Mouse (Mus musculus): ENCODE measurements around the gene Ovol3. TPM values are rescaled to one million over a fixed set of nuclear protein-coding genes. Genes with fewer than 3 reads are reported as not detected.
"Not testable (repeated sequence)": the region's sequence is repeated elsewhere in the genome, so short reads cannot be mapped to it uniquely, and the experiment has no call there.

The Ovol3 gene
- polyA plus RNA-seq, 1 experiment from 2014 or later = not detected

DNA sequence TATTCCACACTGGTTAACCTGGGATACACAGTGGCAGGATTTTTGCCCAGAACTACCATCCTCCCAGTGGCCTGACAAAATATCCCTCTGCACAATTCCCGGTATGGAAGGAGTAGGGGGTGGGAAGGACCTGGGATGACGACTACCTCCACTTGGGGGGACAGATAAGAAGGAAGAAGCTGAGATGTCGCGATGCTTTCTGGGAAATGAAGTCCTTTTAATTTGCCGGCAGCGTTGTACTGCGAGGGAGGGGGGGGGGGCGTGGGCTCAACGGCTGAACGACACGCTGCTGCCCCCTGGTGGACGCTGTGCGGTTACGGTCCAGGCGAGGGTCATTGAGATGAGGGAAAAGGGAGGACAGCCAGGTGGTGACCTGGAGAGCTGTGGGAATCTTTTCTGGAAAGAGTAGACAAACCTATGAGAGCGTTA lies 18.8 kb downstream of the Ovol3 start:
- no peak overlapping the region for H3K27ac ChIP-seq (ENCODE audit: low read length)
- peaks cover 9% of the 10 kb centered on the region for H3K4me1 ChIP-seq (replicated peaks; ENCODE audit: control insufficient read depth, insufficient read depth, low read length)
- 2% methylated on average over 15 of the region's 16 CpGs for WGBS
- no peaks in the 10 kb centered on the region for H3K9me3 ChIP-seq (ENCODE audit: control insufficient read depth, low read length)
- peak; percentile 81 for ATAC-seq (ENCODE audit: low read depth)
- peak overlapping the region; percentile 29 for H3K4me3 ChIP-seq (ENCODE audit: low read length)
- no peaks in the 10 kb centered on the region for H3K36me3 ChIP-seq (ENCODE audit: control insufficient read depth, insufficient read depth, low read length)
- H3K9ac ChIP-seq (ENCODE audit: low read length) = peak overlapping the region; percentile 57
- peak overlapping the region; percentile 53 for H3K4me2 ChIP-seq (ENCODE audit: low read depth, low read length)
- H3K27me3 ChIP-seq (ENCODE audit: control insufficient read depth, insufficient read depth, low read depth, low read length) = no peaks in the 10 kb centered on the region

DNA sequence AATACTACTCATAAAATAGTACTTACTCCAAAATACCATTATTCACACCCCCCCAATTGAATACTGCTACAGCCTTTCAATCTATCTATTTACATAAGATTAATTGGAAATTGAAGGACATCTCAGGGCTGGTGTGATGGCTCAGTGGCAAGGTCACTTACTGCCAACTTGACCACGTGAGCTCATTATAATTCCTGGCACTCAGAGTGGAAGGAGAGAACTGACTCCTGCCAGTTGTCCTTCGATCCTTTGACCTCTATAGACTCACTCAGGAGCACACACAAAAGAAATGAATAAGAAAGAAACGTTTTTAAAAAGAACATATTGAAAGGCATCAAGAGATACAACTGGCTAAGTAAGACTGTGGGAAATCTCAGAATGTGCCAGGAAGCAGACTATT lies 19.6 kb downstream of the Ovol3 start:
- no peak overlapping the region for H3K4me2 ChIP-seq (ENCODE audit: low read depth, low read length)
- H3K9me3 ChIP-seq (ENCODE audit: control insufficient read depth, low read length) = no peaks in the 10 kb centered on the region
- H3K27ac ChIP-seq (ENCODE audit: low read length) = no peak overlapping the region
- peaks cover 9% of the 10 kb centered on the region for H3K4me1 ChIP-seq (replicated peaks; ENCODE audit: control insufficient read depth, insufficient read depth, low read length)
- no peaks in the 10 kb centered on the region for H3K36me3 ChIP-seq (ENCODE audit: control insufficient read depth, insufficient read depth, low read length)
- H3K9ac ChIP-seq (ENCODE audit: low read length) = no peak overlapping the region
- H3K27me3 ChIP-seq (ENCODE audit: control insufficient read depth, insufficient read depth, low read depth, low read length) = no peaks in the 10 kb centered on the region
- WGBS = 86% methylated on average over 3 of the region's 3 CpGs
- no peak for ATAC-seq (ENCODE audit: low read depth)
- no peak overlapping the region for H3K4me3 ChIP-seq (ENCODE audit: low read length)

DNA sequence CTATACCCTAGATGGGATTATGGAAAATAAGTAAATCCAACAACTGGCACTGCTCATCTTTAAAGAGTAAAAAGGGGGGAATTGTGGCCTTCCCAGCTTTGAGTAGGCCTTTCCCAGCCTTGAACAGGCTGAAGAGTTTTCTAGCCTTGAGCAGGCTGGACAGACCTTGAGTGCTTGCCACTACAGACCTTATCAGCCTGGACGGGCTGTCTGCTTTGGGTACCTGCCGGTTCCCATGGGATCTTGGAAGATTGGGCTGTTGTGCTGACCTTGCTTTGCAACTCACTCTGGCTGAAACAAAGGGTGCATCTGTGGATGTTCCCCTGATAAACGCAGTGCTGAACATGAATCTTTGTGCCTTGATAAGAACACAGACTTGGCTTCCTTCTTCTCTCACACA lies 21.6 kb downstream of the Ovol3 start:
- H3K9ac ChIP-seq (ENCODE audit: low read length) = no peak overlapping the region
- no peaks in the 10 kb centered on the region for H3K4me1 ChIP-seq (replicated peaks; ENCODE audit: control insufficient read depth, insufficient read depth, low read length)
- H3K36me3 ChIP-seq (ENCODE audit: control insufficient read depth, insufficient read depth, low read length) = no peaks in the 10 kb centered on the region
- no peaks in the 10 kb centered on the region for H3K27me3 ChIP-seq (ENCODE audit: control insufficient read depth, insufficient read depth, low read depth, low read length)
- no peak overlapping the region for H3K4me3 ChIP-seq (ENCODE audit: low read length)
- ATAC-seq (ENCODE audit: low read depth) = no peak
- WGBS = 77% methylated on average over 3 of the region's 3 CpGs
- no peak overlapping the region for H3K27ac ChIP-seq (ENCODE audit: low read length)
- H3K4me2 ChIP-seq (ENCODE audit: low read depth, low read length) = no peak overlapping the region
- no peaks in the 10 kb centered on the region for H3K9me3 ChIP-seq (ENCODE audit: control insufficient read depth, low read length)

DNA sequence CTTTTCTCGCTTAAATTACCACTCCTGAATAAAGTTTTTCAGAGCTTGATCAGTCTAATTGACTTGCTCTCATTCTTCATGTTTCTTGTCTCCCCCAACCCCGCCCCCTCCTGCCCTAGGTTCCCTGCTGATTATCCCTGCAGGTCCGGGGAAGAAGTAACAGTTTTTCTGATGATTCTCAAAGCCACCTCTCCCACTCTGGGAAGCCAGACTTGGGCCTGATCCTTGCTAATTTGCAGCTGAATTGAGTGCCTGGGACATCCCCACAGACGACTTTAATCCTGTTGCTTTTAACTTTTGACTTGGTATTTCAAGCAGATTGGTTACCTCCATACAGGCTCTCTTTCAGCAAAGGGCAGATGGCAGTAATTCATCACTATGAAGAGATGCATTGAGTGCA lies 24.5 kb downstream of the Ovol3 start:
- Histone ChIP-seq H3K9ac (ENCODE audit: low read length) (no peak overlapping the region), H3K4me2 (ENCODE audit: low read depth, low read length) (no peak overlapping the region), H3K4me3 (ENCODE audit: low read length) (no peak overlapping the region), H3K9me3 (ENCODE audit: control insufficient read depth, low read length) (no peaks in the 10 kb centered on the region), H3K4me1 (replicated peaks; ENCODE audit: control insufficient read depth, insufficient read depth, low read length) (no peaks in the 10 kb centered on the region), H3K36me3 (ENCODE audit: control insufficient read depth, insufficient read depth, low read length) (no peaks in the 10 kb centered on the region), H3K27ac (ENCODE audit: low read length) (no peak overlapping the region), H3K27me3 (ENCODE audit: control insufficient read depth, insufficient read depth, low read depth, low read length) (no peaks in the 10 kb centered on the region)
- no peak for ATAC-seq (ENCODE audit: low read depth)
- 21% methylated on average over 4 of the region's 4 CpGs for WGBS

DNA sequence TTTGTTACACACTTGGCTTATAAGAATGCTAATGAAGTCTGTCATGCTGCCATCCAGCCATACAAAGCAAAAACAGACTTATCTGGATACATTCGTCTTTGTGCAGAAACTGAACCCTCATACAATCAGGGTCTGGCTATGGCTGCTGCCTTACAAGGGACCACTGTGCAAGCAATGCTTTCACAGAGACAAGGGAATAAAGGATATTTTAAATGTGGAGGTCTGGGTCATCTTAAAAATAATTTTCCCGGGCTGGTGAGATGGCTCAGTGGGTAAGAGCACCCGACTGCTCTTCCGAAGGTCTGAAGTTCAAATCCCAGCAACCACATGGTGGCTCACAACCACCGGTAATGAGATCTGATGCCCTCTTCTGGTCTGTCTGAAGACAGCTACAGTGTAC lies 29.2 kb downstream of the Ovol3 start:
- not testable (repeated sequence) for H3K27me3 ChIP-seq (ENCODE audit: control insufficient read depth, insufficient read depth, low read depth, low read length); H3K9ac ChIP-seq (ENCODE audit: low read length); ATAC-seq (ENCODE audit: low read depth); H3K4me3 ChIP-seq (ENCODE audit: low read length); H3K9me3 ChIP-seq (ENCODE audit: control insufficient read depth, low read length); H3K4me2 ChIP-seq (ENCODE audit: low read depth, low read length); H3K4me1 ChIP-seq (replicated peaks; ENCODE audit: control insufficient read depth, insufficient read depth, low read length); H3K36me3 ChIP-seq (ENCODE audit: control insufficient read depth, insufficient read depth, low read length); H3K27ac ChIP-seq (ENCODE audit: low read length)
- WGBS = 53% methylated on average over 5 of the region's 5 CpGs

DNA sequence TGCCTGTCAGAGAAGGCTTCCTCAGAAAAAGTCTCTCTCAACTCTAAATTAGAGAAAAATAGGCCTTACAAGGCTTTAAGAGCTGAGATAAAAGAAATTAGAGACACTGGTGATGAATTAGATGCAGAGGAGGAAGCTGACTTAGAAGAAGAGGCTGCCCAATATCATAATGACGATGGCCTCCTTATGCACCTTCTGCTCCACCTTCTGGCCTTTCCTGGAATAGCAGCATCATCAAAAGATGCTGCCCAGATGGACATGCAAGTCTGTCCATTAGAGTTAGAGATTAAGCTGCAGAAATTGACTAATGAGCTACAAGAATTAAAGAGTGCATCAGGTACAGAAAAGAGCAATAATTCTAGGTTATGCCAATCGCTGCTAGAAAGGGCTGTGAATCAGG lies 30.1 kb downstream of the Ovol3 start:
- Histone ChIP-seq H3K27ac (ENCODE audit: low read length) (no peak overlapping the region), H3K4me2 (ENCODE audit: low read depth, low read length) (no peak overlapping the region), H3K4me1 (replicated peaks; ENCODE audit: control insufficient read depth, insufficient read depth, low read length) (no peaks in the 10 kb centered on the region), H3K9ac (ENCODE audit: low read length) (no peak overlapping the region), H3K9me3 (ENCODE audit: control insufficient read depth, low read length) (no peaks in the 10 kb centered on the region), H3K27me3 (ENCODE audit: control insufficient read depth, insufficient read depth, low read depth, low read length) (no peaks in the 10 kb centered on the region), H3K36me3 (ENCODE audit: control insufficient read depth, insufficient read depth, low read length) (no peaks in the 10 kb centered on the region), H3K4me3 (ENCODE audit: low read length) (no peak overlapping the region)
- ATAC-seq (ENCODE audit: low read depth) = no peak
- WGBS = 6% methylated on average over 2 of the region's 2 CpGs

DNA sequence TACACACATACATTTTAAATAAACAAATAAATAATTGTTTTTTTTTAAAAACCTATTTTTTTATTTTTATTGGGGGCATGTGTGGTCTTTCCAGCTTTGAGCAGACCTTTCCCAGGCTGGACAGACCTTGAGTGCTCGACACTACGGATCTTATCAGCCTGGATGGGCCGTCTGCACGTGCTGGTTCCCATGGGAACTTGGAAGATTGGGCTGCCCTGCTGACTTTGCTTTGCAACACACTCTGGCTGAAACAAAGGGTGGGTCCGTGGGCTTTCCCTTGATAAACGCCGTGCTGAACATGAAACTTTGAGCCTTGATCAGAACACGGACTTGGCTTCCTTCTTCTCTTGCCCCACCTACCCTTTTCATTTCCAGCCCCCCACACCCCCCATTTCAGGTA lies 31.1 kb downstream of the Ovol3 start:
- no peak overlapping the region for H3K27ac ChIP-seq (ENCODE audit: low read length)
- no peak overlapping the region for H3K4me3 ChIP-seq (ENCODE audit: low read length)
- 0 out of 2 replicates have a peak overlapping the region, but pooled peaks have one; percentile 12 for H3K4me2 ChIP-seq (ENCODE audit: low read depth, low read length)
- no peaks in the 10 kb centered on the region for H3K36me3 ChIP-seq (ENCODE audit: control insufficient read depth, insufficient read depth, low read length)
- H3K9me3 ChIP-seq (ENCODE audit: control insufficient read depth, low read length) = no peaks in the 10 kb centered on the region
- ATAC-seq (ENCODE audit: low read depth) = no peak
- H3K27me3 ChIP-seq (ENCODE audit: control insufficient read depth, insufficient read depth, low read depth, low read length) = no peaks in the 10 kb centered on the region
- H3K4me1 ChIP-seq (replicated peaks; ENCODE audit: control insufficient read depth, insufficient read depth, low read length) = no peaks in the 10 kb centered on the region
- no peak overlapping the region for H3K9ac ChIP-seq (ENCODE audit: low read length)
- 24% methylated on average over 8 of the region's 8 CpGs for WGBS

DNA sequence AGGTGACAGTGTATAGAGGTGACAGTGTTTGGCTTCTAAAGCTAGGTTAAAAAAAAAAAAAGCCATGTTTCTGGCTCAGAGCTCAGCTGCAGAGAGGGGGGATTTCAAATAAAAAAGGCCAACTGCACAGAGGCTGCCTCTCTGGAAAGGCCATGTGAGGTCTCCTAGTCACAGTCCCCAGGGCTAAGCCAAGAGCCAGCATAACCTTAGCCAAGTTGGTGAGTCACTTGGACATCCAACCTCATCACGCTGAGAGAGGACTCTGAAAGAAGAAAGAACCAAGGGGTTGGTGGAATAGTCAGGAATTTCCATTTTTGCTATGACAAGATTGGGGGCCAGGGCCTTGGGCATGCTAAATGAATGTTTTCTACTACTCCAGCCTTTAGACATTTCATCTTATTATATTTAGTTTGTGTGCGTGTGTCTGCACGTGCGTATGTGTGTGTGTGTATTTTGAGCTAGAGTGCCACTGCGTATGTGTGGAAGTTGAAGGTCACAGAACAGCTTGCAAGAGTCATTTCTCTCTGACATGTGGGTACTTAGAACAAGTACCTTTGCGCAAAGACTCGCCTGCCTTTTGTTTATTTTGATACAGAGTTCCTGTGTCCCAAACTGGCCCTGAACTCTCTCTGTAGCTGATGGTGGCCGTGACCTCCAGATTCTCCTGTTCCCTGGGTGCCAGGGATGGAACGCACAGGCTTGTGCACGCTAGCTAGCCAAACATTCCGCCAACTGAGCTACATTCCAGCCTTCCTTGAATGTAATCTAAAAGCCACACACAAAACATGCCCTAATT lies 32.4 kb downstream of the Ovol3 start:
- Histone ChIP-seq H3K36me3 (ENCODE audit: control insufficient read depth, insufficient read depth, low read length) (no peaks in the 10 kb centered on the region), H3K4me1 (replicated peaks; ENCODE audit: control insufficient read depth, insufficient read depth, low read length) (peaks cover 4% of the 10 kb centered on the region; the same call in 1 of the 2 replicates), H3K4me3 (ENCODE audit: low read length) (no peak overlapping the region), H3K4me2 (ENCODE audit: low read depth, low read length) (no peak overlapping the region), H3K27ac (ENCODE audit: low read length) (no peak overlapping the region), H3K27me3 (ENCODE audit: control insufficient read depth, insufficient read depth, low read depth, low read length) (no peaks in the 10 kb centered on the region), H3K9me3 (ENCODE audit: control insufficient read depth, low read length) (no peaks in the 10 kb centered on the region), H3K9ac (ENCODE audit: low read length) (no peak overlapping the region)
- 45% methylated on average over 11 of the region's 11 CpGs for WGBS
- no peak for ATAC-seq (ENCODE audit: low read depth)

DNA sequence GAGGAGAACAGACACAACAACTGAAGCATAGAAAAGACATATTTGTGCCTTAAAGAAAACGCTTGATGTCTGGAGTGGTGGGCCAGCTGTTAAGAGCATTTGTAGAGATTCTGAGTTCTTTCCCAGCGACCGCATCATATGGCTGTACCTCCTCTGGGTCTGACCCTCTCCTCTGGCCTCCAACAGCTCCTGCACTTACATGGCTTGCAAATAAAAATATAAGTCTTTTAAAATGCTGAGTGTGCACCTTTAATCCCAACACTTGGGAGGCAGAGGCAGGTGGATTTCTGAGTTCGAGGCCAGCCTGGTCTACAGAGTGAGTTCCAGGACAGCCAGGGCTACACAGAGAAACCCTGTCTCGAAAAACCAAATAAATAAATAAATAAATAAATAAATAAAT lies 34.9 kb downstream of the Ovol3 start:
- H3K36me3 ChIP-seq (ENCODE audit: control insufficient read depth, insufficient read depth, low read length); H3K4me1 ChIP-seq (replicated peaks; ENCODE audit: control insufficient read depth, insufficient read depth, low read length); H3K27me3 ChIP-seq (ENCODE audit: control insufficient read depth, insufficient read depth, low read depth, low read length); H3K4me3 ChIP-seq (ENCODE audit: low read length); H3K9ac ChIP-seq (ENCODE audit: low read length); H3K4me2 ChIP-seq (ENCODE audit: low read depth, low read length); ATAC-seq (ENCODE audit: low read depth); H3K9me3 ChIP-seq (ENCODE audit: control insufficient read depth, low read length); H3K27ac ChIP-seq (ENCODE audit: low read length): not testable (repeated sequence)
- WGBS = 79% methylated on average over 5 of the region's 5 CpGs
